Mouse (Mus musculus): ENCODE data around the gene Wdr6.

Gene Wdr6

DNA sequence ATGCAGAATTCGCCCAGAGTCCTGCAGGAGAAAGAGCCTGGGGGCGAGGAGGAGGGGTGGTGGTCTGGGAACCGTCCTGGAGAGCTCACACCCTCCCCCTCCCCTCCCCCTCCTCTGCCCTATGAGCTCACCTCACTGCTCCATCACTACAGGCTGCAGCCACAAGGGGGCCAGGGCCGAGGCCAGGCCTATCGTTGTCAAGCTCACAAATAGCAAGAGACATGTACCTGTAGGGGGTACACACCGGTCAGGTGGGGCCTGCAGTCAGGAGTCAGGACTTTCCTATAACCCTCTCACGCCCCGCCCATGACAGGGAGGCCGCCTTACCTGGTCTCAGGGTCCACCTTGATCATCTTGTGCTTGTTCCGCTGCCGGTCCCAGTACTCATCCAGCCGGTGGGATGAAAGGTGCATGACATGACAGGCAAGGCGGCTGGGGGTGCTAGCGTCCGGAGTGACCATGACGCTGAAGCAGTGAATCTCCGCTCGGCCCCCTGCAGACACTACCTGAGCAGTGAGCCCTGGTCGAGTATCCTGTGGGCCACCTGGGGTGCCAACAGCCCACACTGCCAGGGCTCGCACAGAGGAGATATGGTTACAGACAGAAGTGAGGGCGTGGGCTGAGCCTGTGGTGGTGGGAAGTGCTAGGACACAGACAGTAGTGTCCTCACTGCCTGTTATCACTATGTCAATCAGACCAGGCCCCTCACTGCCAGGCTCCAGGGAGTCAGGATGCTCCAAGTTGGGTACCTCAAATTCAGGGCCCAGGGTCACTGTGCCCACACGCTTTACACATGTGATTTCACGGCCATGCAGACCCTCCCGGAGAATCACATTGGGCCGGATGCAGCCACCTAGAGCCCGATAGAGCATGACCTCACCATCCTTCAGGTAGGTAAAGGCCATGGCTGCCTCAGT lies 4.5 kb downstream of the Wdr6 start:
- DNase-seq (ENCODE audit: low spot score) = peak; percentile 87

DNA sequence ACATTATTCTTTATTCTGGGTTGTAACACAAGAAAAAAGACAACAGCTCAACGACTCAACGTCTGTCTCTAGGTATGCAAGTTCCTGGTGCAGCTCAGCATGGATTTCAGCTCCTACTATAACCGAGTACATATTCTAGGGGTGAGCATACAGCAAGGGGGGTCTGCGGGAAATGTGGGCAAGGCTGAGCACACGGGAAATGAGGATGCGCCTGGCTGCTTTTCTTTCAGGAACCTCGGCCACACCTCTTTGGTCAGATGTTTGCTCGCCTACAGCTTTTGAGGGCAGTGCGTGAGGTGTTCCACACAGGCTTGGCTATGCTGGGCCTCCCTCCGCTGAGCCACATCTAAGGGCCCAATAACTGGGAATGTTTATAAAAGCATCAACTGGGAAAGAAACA lies 6.2 kb downstream of the Wdr6 start:
- DNase-seq (ENCODE audit: low spot score) = no peak

DNA sequence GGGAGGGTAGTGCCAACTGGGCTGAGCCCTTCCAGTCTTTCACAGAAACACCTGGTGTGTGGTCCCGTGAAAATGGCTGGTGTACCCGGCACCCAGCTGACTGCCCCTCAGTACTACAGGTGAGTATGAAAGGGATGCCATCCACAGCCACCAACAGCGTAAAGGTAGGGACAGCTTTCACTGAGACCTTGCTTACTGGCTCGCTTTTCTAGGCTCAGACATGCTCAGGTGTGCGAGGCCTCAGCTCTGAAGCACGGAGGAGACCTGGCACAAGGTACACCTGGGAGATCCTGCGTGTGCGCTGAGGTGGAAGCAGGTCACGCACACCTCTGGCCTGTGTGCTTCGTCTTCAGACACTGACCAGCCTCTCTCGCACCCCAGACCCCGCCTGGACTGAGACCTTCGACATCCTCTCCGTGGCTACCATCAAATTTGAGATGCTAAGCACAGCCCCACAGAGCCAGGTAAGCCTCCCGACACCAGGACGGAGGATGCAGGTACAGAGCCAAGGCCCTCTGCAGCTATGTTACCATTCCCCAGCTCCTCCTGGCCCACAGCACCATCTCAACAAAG lies 7.1 kb downstream of the Wdr6 start:
- no peak for DNase-seq (ENCODE audit: low spot score)

DNA sequence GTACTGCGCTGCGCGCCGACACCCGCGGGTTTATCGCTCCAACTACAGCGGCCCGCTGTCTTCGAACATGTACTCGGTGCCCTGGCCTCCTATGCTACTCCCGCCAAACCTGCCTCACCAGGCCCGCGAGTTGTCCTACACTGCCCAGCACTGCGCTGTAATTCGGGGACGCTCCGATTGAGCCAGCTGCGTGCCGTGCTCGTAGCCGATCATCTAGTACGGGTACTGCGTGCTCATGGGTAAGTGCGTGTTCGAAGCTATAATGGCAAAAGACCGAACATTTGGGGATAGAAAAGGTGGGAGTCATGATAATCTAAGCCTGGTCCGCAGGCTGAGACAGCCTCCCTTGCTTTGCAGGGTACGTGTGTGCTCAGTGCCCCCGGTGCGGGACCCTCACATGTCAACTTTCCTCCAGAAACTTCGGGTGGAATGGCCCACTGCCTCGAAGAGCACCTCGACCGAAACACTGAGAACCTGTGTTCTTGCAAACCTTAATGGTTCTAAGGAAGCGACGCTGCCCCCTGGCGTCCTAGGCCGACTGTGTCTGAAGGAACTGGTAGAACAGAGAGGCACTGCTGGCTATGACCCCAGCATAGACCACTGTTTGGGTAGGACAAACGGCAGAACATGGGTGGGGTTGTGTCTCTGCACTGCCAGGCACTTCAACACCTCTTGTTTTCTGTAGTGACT lies 8.2 kb downstream of the Wdr6 start:
- DNase-seq (ENCODE audit: low spot score) = peak; percentile 92

DNA sequence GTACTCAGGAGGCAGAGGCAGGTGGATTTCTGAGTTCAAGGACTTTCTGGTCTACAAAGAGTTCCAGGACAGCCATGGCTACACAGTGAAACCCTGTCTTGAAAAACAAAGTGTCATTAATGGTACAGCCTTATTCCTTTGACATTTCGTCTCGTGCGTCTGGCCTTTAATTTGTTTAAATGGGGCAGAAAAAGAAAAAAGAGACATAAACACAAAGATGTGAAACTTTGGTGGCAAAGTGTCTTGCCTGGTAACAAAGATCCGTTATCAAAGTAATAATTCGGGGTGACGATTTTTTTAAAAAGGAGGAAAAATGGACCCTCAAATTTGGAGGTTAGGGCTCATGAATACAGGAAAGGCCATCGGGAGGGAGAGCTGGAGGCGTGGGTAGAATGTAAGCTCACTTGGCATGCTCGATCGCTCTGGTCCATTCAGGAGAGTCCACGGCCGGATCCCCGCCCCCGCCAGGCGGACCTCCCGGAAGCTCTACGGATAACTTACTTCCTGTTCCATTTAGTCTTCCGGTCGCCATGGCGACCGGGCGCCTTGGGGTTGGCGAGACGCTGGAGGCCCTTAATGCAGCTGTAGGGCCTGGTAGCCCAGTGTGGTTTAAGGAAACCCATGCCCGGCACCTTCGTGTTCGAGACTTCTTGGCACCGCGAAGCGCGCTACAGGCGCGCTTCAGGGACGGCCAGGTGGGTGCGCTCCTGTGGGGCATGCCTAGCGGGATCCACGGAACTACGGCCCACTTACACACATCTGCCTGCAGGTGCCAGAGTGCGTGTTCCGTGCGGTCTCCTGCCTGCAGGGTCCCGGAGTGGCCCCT lies 8.9 kb downstream of the Wdr6 start, which contains the start of gene Dalrd3:
TSS of gene Dalrd3 (plus strand) at position 506 of the 826 bp plus-strand sequence.
- peak; percentile 91 for DNase-seq (ENCODE audit: low spot score)

DNA sequence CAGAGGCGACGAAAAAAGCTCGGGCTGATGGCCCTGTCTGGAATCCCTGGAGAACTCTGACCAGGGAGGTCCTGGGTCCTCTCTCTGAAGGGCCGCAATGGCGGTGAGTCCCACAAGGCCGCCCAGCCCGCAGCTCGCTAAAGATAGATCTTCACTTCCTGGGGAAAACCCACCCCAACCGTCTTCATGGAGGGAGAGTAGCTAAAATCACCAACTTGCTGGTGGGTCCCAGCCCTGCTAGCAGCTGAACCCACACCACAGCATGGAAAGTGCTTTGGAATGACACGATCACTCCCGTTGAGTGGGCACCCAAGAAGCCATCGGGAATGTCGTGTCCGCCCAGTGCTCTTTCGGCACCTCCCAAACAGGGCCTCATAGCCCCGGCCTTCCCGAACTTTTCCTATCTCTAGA lies 10.0 kb downstream of the Wdr6 start:
- no peak for DNase-seq (ENCODE audit: low spot score)

DNA sequence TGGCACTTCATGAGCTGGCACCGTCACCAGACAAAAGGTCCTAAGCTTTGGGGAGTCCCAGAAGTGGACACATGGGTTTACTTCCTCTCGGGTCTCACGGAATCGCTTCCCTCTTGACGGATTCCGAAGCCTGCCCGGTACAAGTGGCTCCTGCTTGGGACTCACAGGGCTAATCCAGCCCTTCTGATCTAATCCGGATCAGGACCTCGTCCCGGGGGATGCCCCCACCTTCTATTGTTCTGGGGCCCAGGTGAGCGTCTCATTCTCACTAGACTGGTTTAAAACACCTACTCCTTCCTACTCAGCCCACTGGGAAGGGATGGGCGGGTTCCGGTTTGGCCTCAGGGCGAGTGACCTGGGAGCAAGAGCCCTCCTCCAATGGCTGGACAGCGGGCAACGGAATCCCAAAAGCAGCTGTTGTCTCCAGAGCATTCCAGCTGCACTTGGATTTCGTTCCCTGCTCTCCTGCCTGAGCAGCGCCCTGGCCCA lies 10.6 kb downstream of the Wdr6 start:
- DNase-seq (ENCODE audit: low spot score) = no peak

DNA sequence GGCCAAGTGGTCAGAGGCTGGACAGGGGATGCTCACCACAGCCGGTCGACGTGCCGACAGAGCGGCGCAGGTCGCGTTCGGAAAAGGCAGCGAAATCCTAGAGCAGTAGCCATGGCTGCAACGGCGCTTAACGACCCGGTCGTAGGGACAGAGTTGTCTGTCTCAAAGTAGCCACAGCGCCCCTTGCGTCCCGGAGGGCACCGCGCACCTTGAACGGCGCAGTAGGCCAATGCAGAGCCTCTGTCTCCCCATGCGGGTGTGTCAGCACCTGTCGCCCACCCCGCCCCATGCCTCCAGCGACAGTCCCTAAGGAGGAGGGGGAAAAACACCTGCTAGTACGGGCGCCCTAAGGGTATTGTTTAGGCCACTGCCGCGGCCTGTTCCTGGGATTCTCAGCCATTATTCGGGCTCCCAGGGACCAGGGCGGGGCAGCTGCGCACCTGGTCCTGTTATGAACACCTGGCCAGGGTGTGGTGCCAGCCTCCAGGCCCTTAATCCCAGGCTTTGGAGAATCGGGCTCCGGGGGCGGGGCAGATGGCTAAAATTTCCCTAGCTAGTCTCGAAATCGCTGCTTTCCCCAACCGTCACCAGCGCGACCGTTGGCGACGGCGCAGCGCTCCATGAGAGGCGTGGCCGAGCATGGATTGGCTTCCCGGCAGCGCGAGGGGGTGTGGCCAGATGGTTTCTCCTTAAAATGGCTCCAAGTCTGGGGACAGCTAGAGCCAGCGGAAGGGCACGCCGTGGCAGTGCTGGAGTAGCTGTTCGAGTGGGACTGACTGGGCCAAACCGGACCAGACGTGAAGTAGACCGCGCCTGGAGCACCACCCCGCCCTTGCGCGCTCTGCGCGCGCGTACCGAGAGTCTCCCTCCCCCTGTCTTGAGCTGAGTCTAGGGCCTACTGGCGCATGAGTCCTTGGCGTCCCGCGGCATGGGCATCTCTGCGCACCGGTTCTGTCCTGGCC lies 11.4 kb downstream of the Wdr6 start, which contains the start of gene Ndufaf3:
TSS of gene Ndufaf3 (minus strand) at position 620 of the 962 bp plus-strand sequence.
- peak; percentile 97 for DNase-seq (ENCODE audit: low spot score)

DNA sequence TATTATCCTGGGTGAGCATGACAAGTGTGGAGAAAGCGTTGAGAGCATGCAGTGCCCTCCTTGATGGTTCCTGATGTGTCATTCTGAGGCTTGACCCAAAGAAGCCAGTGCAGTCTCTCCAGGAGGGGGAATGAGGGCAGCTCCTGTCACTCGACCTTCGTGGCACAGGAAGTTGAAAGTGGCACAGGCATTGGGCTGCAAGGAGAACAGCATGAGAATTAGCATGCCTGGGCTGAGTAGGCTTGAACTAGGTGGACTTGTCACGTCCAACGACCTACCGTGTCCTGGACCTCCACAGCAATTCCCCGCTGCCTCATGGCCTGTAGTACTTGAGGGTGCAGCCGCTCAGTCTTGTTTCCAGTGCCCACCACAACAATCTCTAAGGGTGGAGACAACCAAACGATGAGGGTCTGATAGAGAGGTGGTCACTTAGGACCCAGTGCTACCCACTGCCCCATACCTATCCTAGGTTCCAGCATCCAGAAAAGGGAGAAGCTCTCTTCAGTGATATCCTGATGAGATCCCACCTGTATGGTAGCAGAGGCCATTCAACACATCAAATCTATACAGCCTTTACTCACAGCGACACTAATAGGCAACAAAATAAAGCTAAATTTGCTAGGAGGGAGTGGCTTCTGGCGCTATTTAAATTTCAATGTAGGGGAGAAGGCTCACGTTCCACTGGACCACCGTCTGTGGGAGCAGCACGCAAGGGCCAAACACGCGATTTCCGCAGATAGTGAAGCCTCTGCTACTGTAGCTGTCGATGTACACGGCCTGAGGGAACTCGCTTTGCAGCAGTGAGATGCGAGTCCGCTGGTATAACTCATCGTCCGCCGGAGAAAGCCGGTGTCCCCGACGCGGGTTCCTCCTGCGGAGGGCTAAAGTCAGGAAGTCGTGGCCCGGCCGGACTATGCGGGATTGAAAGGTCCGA lies 12.4 kb downstream of the Wdr6 start:
- no peak for DNase-seq (ENCODE audit: low spot score)

DNA sequence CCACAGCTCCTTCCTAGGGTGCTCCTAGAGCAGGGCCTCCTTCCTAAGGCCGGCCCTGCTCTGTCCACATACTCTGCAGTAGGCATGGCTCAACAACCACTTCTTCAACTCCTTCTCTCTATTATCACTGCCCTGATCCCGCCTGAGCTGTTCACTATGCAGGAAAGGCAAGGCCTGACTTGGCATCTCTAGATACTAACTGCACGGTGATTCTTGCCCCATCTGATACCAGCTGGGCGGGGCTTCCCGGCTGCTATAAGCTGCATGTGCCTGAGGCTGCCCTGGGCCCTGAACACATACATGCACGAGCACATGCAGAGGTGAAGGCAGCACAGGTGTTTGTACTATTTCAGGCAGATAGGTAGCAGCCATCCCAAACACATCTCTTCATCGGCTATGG lies 14.4 kb downstream of the Wdr6 start:
- DNase-seq (ENCODE audit: low spot score) = no peak

DNA sequence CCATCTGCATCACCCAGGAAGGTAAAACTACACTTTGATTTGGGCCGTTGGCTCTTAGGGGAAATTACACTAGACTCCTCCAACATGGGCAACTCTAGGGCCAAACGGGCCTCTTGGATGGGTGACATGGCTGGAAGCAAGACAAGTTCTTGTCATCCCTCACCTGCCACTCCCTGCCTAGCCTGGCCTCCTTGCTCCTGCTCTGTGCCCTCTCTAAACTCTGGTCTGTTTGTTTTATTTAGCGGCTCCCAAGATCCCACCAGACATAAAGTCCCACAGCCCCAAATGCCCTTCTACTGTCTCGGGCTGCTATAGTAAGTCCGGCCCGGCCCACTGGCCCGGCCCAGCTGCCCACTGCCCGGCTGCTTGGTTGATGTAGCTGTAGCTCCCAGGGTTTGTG lies 14.9 kb downstream of the Wdr6 start:
- DNase-seq (ENCODE audit: low spot score) = no peak

DNA sequence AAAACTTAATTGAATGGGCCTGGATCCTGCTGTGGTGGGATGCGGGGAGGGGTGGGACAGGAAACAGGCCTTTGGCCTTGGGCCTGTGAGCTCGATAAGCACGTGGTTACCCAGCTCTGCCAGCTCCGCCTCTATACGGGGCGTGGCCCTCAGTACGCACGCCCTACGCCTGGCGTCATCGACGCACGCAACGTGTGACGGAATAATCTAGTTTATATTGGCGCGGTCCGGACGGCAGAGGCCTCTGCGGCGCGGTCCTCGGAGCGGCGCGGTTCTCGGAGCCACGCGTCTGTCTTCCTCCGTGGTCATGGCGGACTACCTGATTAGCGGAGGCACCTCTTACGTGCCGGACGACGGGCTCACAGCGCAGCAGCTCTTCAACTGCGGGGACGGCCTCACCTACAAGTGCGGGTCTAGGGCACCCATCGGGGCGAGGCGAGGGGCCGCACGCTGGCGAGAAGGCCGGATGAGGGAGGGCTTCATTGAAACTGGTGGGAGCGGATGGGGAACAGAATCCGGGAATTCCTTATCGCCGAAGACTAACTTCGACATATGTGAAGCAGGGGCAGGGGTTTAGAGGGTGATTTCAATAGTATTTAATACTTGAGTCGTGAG lies 18.2 kb downstream of the Wdr6 start, which contains the start of gene Impdh2:
TSS of gene Impdh2 (plus strand) at position 60 of the 615 bp plus-strand sequence.
- DNase-seq (ENCODE audit: low spot score) = peak; percentile 97

DNA sequence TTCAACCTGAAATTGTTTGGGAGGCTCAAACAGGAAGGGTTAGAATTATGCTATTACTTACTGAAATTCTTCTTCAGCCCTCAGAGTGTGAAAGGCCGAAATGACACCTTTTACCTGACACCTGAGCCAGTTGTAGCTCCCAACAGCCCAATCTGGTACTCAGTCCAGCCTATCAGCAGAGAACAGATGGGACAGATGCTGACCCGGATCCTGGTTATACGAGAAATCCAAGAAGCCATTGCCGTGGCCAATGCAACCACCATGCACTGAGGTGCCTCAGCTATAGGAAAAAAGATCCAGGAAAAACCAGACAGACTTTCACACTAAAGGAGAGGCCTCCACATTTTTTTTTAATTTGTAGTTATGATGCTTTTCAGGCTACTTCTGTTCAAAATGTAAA lies 19.4 kb downstream of the Wdr6 start:
- no peak for DNase-seq (ENCODE audit: low spot score)

DNA sequence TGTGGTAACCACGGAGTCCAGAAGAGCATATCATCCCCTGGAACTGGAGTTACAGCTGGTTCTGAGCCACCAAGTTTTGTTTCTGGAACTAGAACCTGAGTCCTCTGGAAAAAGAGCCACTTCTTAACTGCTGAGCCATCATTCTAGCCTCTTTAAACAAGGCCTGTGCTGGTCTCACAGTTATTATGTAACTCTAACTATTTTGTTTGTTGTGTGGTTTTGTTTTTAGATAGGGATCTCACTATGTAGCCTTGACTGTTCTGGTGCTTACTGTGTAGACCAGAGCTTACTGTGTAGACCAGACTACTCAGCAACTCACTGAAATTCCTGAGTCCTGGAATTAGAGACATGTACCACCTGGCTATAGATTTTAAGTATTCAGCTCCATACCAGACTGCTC lies 31.7 kb downstream of the Wdr6 start:
- DNase-seq (ENCODE audit: low spot score) = no peak

DNA sequence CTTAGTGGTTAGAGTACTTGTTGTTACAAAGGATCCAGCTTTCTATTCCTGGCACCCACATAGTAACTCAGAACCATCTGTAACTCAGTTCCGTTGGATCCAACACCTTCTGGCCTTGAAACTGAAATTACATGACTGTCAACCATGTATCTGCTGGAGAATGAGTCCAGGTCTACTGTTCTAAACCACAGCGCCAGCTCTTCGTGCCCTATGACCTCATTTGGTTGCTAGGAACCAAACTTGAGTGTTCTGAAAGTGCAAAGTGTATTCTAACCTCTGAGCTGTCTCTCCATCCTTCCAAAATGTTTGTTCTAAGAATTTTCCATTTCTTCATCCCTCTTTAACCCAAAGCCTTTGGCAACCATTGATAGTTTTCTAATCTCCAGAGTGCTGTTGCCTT lies 32.6 kb downstream of the Wdr6 start:
- no peak for DNase-seq (ENCODE audit: low spot score)

DNA sequence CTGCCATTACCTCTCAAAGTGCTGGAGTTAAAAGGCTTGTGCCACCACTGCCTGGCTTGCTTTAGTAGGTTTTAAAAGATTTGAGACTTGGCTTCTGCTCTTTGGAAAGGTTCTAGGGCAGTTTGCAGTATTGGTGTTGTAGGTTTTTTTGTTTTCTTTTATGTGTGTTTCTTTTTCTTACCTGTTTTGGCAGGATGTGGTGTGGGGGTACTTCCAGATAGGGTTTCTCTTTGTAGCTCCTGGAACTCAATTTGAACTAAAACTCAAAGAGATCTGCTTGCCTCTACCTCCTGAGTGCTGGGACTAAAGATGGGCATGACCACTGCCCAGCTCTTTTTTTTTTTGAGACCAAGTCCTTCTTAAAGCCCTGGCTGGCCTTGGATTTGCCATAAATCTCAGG lies 37.7 kb downstream of the Wdr6 start:
- no peak for DNase-seq (ENCODE audit: low spot score)

DNA sequence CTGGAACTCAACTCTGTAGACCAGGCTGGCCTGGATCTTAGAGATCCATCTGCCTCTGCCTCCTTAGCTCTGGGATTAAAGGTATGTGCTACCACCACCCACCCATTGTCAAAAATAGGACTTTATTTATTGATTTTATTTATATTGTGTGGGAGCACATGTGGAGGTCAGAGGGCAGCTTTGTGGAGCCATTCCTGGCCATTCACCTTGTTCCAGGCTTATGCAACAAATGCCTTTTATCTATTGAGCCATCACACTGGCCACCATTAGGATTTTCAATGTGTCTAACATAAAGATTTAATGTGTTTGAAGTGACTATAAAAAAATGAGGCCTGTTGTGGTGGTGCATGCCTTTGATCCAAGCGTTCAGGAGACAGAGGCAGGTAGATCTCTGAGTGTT lies 47.0 kb downstream of the Wdr6 start:
- DNase-seq (ENCODE audit: low spot score) = no peak

DNA sequence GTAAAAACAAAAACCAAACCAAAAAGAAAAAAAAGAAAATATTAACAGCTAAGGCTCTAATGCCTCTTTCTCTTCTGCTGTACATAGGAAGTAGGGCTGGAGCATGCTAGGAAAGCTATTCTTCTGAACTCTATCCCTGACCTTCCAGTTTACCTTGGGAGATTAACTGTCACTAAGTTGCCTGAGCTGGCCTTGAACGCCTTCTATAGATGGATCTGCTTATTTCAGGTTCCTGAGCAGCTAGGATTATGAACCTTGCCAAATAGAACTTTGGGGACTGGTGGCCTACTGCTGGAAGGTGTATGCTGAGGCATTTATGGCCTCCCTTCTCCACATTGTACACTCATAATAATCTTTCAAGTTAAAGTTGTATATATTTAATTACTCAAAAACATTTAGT lies 47.6 kb downstream of the Wdr6 start:
- no peak for DNase-seq (ENCODE audit: low spot score)

DNA sequence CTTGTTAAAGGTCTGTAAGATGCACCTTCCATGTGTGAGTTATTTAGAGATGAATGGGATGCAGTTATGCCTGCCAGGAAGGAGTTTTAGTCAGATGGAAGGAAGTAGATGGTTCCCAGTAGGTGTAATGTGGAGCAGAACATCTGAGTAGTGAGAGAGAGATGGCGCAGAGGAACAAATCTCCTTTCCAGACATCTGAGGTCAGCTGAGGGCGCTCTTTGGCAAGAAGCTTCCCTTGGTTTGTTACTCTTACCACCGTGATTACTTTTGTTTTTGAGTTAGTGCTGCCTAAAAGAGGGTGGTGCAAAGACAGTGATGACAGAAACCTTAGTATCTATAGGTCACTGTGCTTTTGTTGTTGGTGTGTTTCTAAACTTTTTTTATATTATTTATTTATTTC lies 53.1 kb downstream of the Wdr6 start:
- no peak for DNase-seq (ENCODE audit: low spot score)

Measured in testis, postnatal 10 days (tissue).